Mouse (Mus musculus) heart, adult 2 months (tissue): ENCODE data around the gene Ctnna2. TPM values are rescaled to one million over a fixed set of nuclear protein-coding genes. Genes with fewer than 3 reads are reported as not detected.

ENCODE experiments used
- DNase-seq, 2 experiments: peaks; one replicate each; pipeline ENCODE4 v3.0.0; 2021
- H3K27ac ChIP-seq: fragments of 200-600 bp; 2 replicates; pipeline ENCODE4 v1.8.1; 2022
- H3K27me3 ChIP-seq: fragments of 200-500 bp; 2 replicates; pipeline ENCODE4 v1.6.1; 2012; ENCODE audit warnings: mild to moderate bottlenecking, low read length, inconsistent platforms, mixed read lengths; ENCODE audit not compliant: control insufficient read depth, insufficient read depth
- H3K36me3 ChIP-seq: fragments of 200-500 bp; 2 replicates; pipeline ENCODE4 v1.6.1; 2012; ENCODE audit warnings: low read length, inconsistent platforms; ENCODE audit not compliant: control insufficient read depth, insufficient read depth
- H3K4me1 ChIP-seq: fragments of 200-500 bp; 2 replicates; pipeline ENCODE4 v1.6.1; 2011; ENCODE audit warnings: low read length; ENCODE audit not compliant: control insufficient read depth, insufficient read depth
- H3K4me3 ChIP-seq: fragments of 200-600 bp; 2 replicates; pipeline ENCODE4 v1.8.1; 2022
- H3K79me2 ChIP-seq: fragments of 200-500 bp; replicated peaks from 2 replicates; pipeline ENCODE4 v1.6.1; 2012; ENCODE audit warnings: mild to moderate bottlenecking, inconsistent platforms, low read length, moderate library complexity, mixed read lengths; ENCODE audit not compliant: control insufficient read depth, insufficient read depth
- H3K9ac ChIP-seq: fragments of 200-500 bp; 2 replicates; pipeline ENCODE4 v1.6.1; 2012; ENCODE audit warnings: low read depth, mild to moderate bottlenecking, control low read depth, inconsistent platforms, low read length, mixed read lengths
- CTCF ChIP-seq: fragments of 200-600 bp; IDR thresholded peaks from 2 replicates; pipeline ENCODE4 v1.8.1; 2022; ENCODE audit warnings: antibody characterized with exemption, mild to moderate bottlenecking, moderate library complexity
- EP300 ChIP-seq: fragments of 200-500 bp; IDR thresholded peaks from 2 replicates; pipeline ENCODE4 v1.6.1; 2011; ENCODE audit warnings: low read depth, low read length, control low read depth; ENCODE audit not compliant: insufficient read depth
- POLR2A ChIP-seq: fragments of 200-500 bp; IDR thresholded peaks from 2 replicates; pipeline ENCODE4 v1.6.1; 2011; ENCODE audit warnings: mild to moderate bottlenecking, low read depth, low read length, control low read depth; ENCODE audit not compliant: insufficient read depth
- WGBS: fragments of 180-500 bp; shearing (Covaris S2); methylation state at CpG from one replicate; pipeline ENCODE4 v1.1.7; 2018; 5-methylcytosine and 5-hydroxymethylcytosine counted together
- intact Hi-C: fragments of 180-260 bp; cut with DNase I; formaldehyde crosslinking; loops from one replicate; pipeline ENCODE4 v1.15.1; 2025
- polyA plus RNA-seq: library from polyadenylated mRNA; depleted of rRNA; stranded (reverse); fragments of >200 nt; gene quantifications from 2 replicates; pipeline ENCODE4 v1.2.3, GENCODE M21; 2012
- total RNA-seq, 2 experiments: library from RNA; stranded (reverse); gene quantifications; 2 replicates each; pipeline ENCODE4 v1.2.3; 2021

Gene Ctnna2
- total and polyA plus RNA-seq, 3 experiments, result 0.06 TPM; not detected in 2

DNA sequence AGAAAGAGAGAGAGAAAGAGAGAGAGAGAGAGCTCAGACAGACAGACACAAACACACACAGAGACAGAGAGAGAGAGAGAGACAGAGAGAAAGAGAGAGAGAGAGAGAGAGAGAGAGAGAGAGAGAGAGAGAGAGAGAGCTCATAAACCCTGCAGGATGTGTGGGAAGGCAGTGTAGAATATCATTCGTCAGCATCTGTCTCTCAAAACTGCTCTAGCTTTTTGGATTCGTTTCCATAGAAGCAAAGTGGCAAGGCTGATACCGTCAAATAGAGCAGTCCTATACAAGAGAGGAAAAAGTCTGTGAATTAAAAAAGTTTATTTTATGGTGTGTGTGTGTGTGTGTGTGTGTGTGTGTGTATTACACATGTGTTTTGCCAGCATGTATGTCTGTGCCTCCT lies 769.6 kb downstream of the Ctnna2 start:
- Histone ChIP-seq H3K27ac (no peak overlapping the region), H3K36me3 (no peaks in the 10 kb centered on the region), H3K4me1 (no peaks in the 10 kb centered on the region), H3K9ac (no peak overlapping the region), H3K79me2 (no peaks in the 10 kb centered on the region), H3K27me3 (no peaks in the 10 kb centered on the region), H3K4me3 (no peak overlapping the region)
- TF ChIP-seq CTCF, result no peak
- no peak for TF ChIP-seq POLR2A
- no peak for TF ChIP-seq EP300
- intact Hi-C loops, result no loop called here
- DNase-seq, result no peak
- 54% methylated on average over 3 of the region's 3 CpGs for WGBS

DNA sequence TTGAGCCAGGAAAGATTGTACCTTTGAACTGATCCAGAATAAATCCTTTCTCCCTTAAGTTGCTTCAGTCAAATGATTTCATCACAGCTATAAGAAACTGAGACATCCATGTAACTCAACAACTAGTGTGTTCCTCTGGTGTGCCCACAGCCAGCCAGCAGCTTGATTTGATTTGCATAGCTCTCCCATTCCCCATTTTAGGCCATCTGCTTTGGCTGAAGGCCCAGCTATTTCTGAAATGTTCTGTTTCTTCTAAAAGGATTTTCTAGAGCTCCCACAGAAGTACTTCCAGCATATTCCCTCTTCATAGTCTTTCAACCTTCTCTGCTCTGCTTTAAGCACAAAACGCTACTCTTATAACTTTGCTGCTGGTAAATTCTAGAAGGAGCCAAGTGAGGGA lies 770.3 kb downstream of the Ctnna2 start:
- H3K27me3 ChIP-seq, result no peaks in the 10 kb centered on the region
- H3K4me3 ChIP-seq, result no peak overlapping the region
- H3K4me1 ChIP-seq, result no peaks in the 10 kb centered on the region
- H3K36me3 ChIP-seq, result no peaks in the 10 kb centered on the region
- no peaks in the 10 kb centered on the region for H3K79me2 ChIP-seq
- no peak overlapping the region for H3K27ac ChIP-seq
- no peak for DNase-seq
- TF ChIP-seq EP300 (no peak), CTCF (no peak), POLR2A (no peak)
- 76% methylated on average over 1 of the region's 1 CpGs for WGBS
- intact Hi-C loops, result no loop called here
- no peak overlapping the region for H3K9ac ChIP-seq

GRCm38 (mm10) chr6:77199375-77199774 lies 780.1 kb downstream of the Ctnna2 start:
- intact Hi-C loops, result no loop called here
- Histone ChIP-seq H3K79me2 (no peaks in the 10 kb centered on the region), H3K4me3 (no peak overlapping the region), H3K36me3 (no peaks in the 10 kb centered on the region), H3K27me3 (no peaks in the 10 kb centered on the region), H3K9ac (no peak overlapping the region), H3K4me1 (no peaks in the 10 kb centered on the region), H3K27ac (no peak overlapping the region)
- TF ChIP-seq EP300 (no peak), POLR2A (no peak), CTCF (no peak)
- WGBS, result 63% methylated on average over 2 of the region's 2 CpGs
- no peak for DNase-seq

DNA sequence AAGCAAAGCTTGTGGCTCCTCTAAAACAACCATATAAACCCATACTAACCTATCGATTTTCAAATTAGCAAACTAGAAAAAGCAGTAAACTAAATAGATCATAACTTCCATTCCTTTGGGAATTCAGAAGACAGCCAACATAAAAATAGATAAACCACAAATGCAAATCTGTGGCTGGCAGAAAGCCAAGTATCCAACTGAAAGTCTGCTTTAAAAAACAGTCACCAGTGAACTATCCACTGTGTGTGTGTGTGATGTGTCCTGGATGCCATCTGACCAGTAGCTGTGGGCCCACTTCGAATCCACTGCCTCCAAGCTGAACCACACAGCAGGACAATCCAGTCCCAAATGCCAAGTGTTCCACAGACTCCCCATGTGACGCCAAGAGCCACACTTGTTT lies 782.8 kb downstream of the Ctnna2 start:
- no peak overlapping the region for H3K4me3 ChIP-seq
- no peak overlapping the region for H3K9ac ChIP-seq
- H3K79me2 ChIP-seq, result no peaks in the 10 kb centered on the region
- intact Hi-C loops, result no loop called here
- WGBS, result 80% methylated on average over 3 of the region's 3 CpGs
- no peak for DNase-seq
- no peaks in the 10 kb centered on the region for H3K4me1 ChIP-seq
- H3K27me3 ChIP-seq, result no peaks in the 10 kb centered on the region
- no peaks in the 10 kb centered on the region for H3K36me3 ChIP-seq
- TF ChIP-seq POLR2A, result no peak
- TF ChIP-seq EP300, result no peak
- TF ChIP-seq CTCF, result no peak
- no peak overlapping the region for H3K27ac ChIP-seq

- TF ChIP-seq EP300 (no peak), POLR2A (no peak), CTCF (no peak)
- no peaks in the 10 kb centered on the region for H3K4me1 ChIP-seq
- H3K36me3 ChIP-seq, result no peaks in the 10 kb centered on the region
- intact Hi-C loops, result no loop called here
- 57% methylated on average over 4 of the region's 4 CpGs for WGBS
- DNase-seq, result no peak
- H3K9ac ChIP-seq, result no peak overlapping the region
- no peak overlapping the region for H3K27ac ChIP-seq
- no peaks in the 10 kb centered on the region for H3K27me3 ChIP-seq
- no peaks in the 10 kb centered on the region for H3K79me2 ChIP-seq
- H3K4me3 ChIP-seq, result no peak overlapping the region
These were observed 787.9 kb downstream of the Ctnna2 start for GRCm38 (mm10) chr6:77191635-77192034.

DNA sequence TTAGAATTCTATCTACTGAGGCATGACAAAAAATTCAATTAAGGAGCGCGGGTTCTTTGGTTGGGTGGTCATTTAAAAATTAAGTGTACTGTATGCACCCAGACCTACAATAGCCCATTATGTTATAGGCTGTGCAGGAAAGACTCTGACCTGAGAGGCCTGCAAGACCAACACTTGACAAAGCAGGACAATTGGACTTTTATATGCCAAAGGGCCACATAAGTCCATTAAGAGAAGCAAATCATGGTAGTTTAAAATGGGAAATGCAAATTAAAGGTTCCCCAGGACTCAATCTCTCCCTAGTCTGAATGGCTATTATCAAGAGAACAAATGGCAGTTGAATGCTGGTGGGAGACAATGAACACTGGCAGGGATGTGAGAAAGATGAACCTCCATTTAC lies 790.9 kb downstream of the Ctnna2 start:
- Histone ChIP-seq H3K4me1 (no peaks in the 10 kb centered on the region), H3K27me3 (no peaks in the 10 kb centered on the region), H3K9ac (no peak overlapping the region), H3K79me2 (no peaks in the 10 kb centered on the region), H3K4me3 (no peak overlapping the region), H3K36me3 (no peaks in the 10 kb centered on the region), H3K27ac (no peak overlapping the region)
- WGBS, result 91% methylated on average over 2 of the region's 2 CpGs
- intact Hi-C loops, result no loop called here
- TF ChIP-seq POLR2A (no peak), EP300 (no peak), CTCF (no peak)
- DNase-seq, result no peak

DNA sequence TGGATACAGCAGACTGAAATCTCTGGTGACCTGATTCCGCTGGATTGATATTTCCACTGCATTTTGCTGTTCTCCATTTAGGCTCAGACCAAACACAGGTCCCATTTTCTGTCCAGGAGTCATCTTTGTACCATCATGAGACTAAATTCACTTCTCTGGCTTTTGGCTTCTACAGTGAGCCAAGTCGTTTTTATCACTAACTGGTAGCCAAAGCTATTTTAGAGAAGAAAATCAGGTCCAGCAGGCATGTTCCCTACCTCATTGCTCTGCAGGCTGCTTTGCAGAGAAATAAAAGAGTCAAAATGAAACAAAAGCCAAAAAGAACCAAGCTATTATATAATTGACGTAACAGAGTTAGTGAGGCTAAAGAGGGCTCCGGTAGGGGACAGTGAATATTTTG lies 793.7 kb downstream of the Ctnna2 start:
- DNase-seq, result no peak
- intact Hi-C loops, result no loop called here
- Histone ChIP-seq H3K27me3 (no peaks in the 10 kb centered on the region), H3K27ac (no peak overlapping the region), H3K9ac (no peak overlapping the region), H3K79me2 (no peaks in the 10 kb centered on the region), H3K4me1 (no peaks in the 10 kb centered on the region), H3K36me3 (no peaks in the 10 kb centered on the region), H3K4me3 (no peak overlapping the region)
- WGBS, result 71% methylated on average over 4 of the region's 4 CpGs
- TF ChIP-seq CTCF (no peak), POLR2A (no peak), EP300 (no peak)
